Mouse (Mus musculus) adrenal gland, adult 8-10 months (tissue): Measurements from ENCODE around the gene Mettl18. TPM values are rescaled to one million over a fixed set of nuclear protein-coding genes. Genes with fewer than 3 reads are reported as not detected.
"Not testable (repeated sequence)": the region's sequence is repeated elsewhere in the genome, so short reads cannot be mapped to it uniquely, and the experiment has no call there.

Source experiments
- DNase-seq: peaks from one replicate; pipeline ENCODE4 v3.0.0; 2022
- total RNA-seq, 4 experiments: library from RNA; stranded (reverse); gene quantifications; 2 replicates each; pipeline ENCODE4 v1.2.4; 2022

Mettl18 gene
- 1 to 10 TPM; 4.0 to 7.5 (median 6.0) TPM for total RNA-seq

DNA sequence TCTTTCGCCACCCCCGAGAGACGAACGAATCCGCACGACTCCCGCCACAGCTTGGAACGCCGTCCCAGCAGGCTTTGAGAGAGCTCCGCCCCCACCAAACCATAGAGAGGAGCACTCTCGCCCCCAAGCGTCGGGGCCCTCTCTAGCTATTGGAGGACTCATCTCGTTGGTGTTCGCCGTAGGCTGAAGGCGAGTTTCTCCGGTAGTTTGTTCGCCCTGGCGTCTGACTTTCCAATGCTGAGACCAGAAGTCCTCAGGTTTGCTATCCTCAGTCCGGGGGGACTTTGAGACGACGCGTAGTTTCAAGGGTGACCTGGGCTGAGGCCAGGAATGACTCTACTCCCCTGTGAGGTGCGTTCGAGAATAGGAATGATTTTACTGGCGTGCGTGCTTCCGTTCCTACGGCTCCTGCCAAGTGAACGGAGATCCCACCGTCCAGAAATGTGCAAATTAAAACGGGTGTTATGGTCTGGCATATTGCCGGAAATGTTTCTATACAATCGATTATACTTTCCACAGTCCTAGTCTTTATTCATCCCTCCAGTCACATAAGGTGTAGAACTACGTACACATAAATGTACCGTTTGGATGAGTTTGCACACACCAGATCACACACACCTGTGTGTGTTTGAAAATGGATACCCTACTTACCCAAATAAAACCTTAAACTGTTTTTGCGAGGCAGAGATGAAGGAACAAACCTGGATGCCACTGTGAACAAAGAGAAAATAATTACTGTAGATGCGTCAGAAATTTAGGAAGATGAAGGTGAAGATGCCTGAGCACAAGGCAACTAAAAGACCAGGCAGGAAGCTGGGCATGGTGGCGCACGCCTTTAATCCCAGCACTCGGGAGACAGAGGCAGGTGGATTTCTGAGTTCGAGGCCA lies at the start of gene Mettl18, which contains the start of gene BC055324:
Gene Mettl18 (plus strand): TSS at position 169 of the 888 bp plus-strand sequence.
Gene BC055324 (minus strand): TSS at position 76 of the 888 bp plus-strand sequence.
- DNase-seq = peak; percentile 85

DNA sequence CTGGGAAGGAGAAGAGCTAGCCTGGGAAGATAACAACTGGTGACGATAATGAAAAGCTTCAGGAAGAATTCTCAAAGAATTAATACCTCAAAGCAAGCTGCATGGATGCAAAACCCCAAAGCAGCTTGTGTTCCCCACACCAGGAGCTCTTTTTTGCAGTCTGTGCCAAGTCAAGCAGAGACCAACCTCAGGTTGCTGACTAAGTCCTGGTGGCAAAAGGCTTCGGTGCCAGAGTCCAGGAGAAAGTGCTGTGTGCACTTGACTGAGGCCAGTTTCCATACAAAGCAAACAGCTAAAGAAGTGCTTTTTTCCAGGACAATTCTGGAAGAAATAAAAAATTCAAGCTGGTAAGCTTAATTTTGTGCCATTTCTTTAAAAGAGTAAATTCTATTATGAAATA lies 41.3 kb upstream of the Mettl18 start:
- DNase-seq = no peak

DNA sequence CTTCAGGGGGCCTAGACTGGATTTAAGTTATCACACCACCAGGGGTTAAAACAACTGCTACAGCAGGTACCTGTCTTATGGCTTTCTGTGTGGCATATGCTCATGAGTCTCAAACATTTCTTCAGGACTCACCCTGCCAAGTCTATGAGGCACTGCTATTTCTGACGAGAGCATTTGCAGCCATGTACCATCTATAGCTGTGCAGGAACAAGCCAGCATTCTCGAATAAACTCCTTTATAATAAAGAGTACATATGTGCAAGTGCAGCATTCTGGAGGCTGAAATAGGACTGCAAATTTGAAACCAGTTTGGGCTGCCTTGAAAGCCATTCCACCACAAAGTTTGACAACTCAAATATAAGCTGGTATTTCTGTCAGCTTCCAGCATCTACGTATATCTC lies 36.7 kb upstream of the Mettl18 start:
- DNase-seq = no peak

DNA sequence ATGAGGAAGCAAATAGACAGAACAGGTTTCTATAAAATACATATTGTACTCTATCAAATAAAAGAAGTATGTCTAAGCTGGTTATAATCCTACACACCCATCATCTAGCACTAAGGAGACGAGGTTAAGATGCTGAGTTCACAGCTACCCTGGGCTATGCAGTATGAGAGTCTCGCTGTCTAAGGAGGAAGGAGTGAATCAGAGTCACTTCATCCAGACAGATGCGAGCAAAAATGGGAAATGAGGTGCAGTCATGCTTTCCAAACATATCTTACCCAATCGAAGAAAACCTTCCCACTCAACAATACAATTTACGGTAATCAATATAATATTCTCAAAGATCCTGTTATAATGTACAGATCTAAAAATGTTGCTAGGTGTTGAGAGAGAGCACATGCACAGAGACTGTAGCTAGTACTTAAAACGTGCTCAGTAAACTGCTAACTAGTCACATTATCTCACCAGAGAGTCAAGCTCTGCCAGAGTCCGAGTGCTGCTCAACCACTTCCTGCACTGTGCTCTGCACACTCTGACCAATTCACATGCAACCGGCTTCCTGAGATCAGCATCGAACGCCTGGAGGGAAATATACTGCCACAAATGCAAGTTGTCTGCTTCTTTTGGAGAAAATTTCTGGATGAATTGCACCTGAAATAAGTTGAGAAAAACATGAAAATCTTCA lies 30.5 kb upstream of the Mettl18 start:
- no peak for DNase-seq

DNA sequence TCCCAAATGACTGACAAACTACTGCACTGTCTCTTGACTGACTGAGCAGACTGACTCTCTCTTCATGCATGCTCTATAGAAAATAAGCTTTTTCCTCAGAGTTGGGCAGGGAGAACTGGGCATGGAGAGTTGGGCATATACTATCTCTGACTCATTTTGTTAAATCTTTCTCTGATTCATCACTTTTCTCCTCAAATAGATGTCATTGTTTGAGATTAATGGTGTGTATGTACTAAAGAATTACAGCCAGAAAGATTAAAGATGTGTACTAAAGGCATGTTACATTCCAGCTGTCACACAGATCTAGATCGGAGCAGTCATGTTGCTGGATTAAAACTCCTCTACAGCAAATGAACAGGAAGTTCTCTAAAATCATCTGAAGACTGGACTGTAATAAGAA lies 20.2 kb upstream of the Mettl18 start:
- no peak for DNase-seq

DNA sequence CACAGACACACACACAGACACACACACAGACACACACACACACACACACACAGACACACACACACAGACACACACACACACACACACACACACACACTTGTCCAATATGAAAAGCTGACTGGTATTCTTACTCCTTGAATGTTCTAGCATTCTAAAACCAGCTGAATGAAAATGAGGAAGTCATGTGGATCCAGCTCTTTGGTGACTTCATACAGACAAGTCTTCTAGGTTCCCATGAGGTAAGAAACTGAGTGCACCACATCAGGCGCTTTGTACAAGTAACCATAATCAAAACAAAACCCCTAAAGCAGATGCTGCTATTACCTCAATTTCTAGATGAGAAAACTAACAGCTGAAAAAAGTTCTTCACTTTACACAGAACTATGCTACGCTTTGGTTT lies 19.6 kb upstream of the Mettl18 start:
- DNase-seq = no peak

DNA sequence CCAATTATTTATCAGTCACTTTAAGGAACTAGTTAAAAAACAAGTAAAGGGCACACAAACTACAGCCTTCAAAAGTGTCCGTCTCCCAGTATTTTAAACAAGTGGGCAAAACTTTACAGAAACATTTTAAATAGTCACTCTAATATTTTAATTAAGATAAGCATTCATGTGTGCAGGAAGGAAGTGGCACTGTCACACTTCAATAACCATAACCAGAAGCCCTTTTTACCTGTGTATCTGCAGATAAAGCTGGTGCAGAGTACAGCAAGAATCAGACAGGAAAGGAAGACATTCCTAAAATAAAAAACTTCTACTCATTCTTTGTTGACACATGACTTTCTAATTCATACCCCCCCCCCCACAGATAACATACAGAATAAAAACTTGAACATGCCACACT lies 18.2 kb upstream of the Mettl18 start:
- no peak for DNase-seq

DNA sequence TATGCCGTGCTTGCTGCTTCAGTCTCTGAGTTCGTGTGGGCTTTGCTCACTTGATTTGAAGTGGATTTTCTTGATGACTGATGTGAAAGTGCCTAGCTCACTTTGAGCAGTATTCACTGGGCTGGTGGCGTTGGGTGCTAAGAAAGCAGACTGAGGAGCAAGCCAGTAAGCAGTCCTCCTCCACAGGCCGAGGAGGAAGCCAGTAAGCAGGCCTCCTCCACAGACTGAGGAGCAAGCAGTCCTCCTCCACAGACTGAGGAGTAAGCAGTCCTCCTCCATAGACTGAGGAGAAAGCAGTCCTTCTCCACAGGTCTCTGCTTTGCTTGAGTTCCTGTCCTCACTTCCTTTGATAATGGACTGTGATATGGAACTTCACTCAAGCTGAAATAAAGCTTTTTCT lies 2.3 kb upstream of the Mettl18 start:
- no peak for DNase-seq

DNA sequence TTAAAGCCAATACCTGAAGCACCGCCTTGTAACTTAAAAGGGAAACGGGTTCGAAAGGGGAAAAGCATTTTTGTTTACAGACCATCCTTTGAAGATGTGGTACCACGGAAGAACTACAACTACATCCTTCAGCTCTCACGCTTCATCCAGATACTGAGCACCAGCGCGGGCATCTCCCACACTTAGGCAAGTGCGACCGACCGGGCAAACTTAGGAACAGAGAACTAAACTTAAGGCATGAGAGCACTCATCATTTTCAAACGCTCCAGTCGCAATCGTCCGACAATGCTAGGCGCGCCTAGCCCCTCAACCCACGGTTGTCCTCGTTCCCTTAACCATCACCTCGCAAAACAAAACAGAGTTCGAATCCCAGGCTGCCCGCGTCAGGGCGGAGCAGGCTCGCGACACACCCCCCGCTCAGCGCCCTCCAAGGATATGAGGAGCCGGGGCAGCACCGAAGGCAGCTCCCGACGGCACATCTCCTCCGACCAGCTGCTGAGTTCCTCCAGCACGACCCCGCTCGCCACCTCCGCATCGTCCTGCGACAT lies 442 bp upstream of the Mettl18 start:
- no peak for DNase-seq

DNA sequence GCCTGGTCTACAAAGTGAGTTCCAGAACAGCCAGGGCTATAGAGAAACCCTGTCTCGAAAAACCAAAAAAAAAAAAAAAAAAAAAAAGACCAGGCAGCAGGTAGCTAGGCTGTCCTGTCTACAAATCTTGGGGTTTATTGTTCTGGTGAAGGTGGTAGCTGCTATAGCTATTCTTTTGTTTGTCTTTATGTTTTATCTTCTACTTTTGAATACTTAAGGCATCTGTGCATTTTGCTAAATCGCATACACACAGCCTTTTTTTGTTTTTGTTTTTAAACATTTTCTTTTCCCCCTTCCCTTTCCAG lies 872 bp downstream of the Mettl18 start:
- no peak for DNase-seq

DNA sequence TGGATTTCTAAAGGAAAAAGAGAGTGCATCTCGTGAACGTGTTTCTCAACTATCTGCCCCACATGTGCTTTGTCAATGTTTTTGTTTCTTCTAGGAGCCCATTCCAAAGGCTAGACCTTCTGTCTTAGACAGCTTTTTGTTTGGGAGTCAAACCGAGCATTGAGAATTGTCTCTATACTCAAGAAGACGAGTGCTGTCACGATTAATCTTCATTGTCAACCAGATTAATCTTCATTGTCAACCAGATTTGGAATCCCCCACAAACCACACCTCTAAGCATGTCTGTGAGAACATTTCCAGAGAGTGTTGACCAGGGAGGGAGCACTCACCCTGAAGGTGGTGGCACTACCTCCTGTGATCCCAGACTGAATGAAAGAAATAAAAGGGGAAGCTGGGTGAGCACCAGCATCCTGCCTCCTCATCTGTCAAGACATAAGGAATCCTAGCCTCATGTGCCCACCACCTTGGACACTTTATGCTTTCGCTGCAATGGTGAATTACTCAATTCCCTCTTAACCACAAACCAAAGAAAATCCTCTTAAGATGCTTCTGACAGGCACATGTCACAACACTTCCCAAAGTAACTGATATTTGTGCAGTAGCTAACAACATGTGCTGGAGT lies 7.3 kb downstream of the Mettl18 start:
- DNase-seq = no peak

DNA sequence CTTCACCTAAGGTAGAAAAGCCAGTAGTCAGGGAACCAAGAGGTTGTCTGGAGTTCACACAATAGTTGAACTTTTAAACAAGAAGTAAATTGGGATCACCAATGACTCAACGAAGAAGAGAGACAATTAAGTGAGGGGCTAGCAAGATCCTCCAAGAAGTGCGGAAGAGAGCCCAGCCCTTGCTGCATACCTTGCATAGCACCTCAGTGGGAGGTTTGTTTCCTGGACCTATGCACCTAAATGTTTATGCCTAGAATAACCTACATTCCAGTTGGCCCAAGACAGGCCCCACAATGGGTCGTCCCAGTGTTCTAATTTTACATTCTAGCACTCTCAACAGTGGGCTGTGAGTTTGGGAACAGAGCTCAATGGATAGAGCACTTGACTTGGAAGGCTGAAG lies 9.6 kb downstream of the Mettl18 start:
- DNase-seq = no peak

DNA sequence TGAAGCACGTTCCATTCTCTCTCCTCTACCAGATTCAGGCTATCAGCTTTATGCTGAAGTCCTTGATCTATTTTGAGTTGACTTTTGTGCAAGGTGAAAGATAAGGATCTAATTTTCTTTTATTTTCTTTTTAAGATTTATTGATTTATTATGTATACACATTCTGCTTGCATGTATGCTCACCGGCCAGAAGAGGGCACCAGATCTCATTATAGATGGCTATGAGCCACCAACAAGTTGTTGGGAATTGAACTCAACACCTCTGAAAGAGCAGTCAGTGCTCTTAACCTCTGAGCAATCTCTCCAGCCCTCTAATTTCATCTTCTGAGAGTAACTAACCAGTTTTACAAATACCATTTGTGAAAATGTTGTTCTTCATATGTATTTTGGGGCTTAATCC lies 14.5 kb downstream of the Mettl18 start:
- no peak for DNase-seq

DNA sequence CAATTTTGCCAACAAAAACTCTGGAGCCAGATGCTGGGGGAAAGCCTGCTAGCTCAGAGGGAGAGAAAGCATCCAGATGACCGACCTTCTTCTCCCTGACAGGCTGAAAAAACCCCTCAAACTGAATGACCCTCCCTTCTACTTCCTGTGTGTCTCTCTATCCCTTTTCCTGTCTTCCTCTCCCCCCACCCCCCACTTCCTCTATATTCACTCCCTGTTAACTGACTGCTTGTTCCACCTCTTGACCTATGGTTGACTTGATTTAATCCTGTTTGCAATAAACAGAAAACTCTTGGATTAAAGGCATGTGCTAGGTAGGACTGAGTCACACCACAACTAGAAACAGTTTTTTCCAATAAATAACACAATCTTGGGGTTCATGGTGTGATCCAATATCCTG lies 19.9 kb downstream of the Mettl18 start:
- DNase-seq = no peak

DNA sequence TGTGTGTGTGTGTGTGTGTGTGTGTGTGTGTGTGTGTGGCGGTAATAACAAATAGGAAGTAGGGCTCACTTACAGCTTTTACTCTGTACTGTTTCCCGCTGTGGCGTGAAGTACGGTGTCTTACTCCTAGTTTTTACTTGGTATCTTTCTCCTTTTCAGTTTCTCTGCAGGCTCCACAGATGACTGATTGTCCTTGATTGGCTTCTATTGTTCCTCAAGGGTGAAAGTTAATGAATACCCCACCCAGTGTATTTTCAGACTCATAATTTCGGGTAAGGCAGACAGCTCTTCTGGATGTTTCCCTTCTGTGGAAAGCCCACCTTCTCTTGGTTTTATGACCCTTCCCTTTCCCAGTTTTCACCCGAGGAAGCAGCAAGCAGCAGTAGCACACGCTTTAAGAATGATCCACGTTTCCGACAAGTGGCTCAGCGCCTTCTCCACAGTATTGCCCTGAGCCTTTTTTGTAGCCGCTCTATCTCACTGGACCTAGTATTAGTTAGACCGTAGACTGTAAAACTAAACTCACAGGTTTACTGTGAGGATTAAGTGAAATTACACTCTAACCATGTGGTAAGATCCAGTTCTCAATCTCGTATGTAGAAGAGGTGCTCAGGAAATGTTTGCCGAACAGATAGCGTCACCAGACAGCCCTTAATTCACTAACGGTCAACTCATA lies 23.7 kb downstream of the Mettl18 start:
- DNase-seq = no peak

DNA sequence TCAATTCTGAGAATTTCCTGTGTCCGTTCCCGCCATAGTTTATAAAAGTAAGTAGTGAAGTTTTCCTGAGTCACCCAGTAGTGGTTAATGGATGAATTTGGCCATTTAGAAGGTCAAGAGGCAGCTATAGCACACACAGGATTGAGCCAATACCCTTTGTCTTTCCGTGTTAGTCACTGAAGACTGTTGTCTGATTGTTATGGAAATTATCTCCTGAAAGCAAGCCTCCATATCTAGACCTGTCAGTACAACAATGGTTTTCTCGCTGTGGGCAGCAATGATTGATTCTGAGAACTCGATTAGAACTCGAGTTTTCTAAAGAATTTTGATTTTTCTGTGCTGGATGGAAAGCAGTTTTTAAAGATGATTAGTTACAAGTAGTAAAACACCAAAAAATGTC lies 25.1 kb downstream of the Mettl18 start:
- no peak for DNase-seq

DNA sequence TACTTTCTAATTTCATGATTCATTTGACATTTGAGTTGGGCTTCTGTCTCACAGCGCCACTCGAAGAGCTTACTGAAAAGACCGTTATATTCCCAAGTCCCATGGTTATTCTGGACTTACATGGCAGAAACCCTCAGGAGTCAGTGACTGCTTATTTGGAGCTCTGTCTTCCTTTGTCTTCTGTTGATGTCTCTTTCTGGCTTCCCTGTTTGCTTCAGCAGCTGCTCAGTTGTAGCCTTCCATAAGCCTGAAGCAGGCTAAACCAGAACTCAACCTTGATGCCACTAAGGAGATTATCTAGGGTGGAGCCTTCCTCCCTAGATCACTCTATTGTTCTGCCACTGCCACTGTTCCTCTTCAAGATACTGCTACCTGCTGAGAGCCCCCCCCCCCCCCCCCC lies 26.1 kb downstream of the Mettl18 start:
- not testable (repeated sequence) for DNase-seq

DNA sequence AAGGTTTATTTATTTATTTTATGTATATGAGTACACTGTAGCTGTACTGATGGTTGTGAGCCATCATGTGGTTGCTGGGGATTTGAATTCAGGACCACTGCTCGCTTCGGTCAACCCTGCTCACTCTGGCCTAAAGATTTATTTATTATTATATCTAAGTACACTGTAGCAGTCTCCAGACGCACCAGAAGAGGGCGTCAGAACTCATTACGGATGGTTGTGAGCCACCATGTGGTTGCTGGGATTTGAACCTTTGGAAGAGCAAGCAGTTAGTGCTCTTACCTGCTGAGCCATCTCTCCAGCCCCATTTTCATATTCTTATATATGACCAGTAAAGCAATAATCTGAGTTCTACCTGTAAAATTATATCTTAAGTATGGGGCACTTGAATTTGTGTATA lies 27.4 kb downstream of the Mettl18 start:
- DNase-seq = not testable (repeated sequence)

DNA sequence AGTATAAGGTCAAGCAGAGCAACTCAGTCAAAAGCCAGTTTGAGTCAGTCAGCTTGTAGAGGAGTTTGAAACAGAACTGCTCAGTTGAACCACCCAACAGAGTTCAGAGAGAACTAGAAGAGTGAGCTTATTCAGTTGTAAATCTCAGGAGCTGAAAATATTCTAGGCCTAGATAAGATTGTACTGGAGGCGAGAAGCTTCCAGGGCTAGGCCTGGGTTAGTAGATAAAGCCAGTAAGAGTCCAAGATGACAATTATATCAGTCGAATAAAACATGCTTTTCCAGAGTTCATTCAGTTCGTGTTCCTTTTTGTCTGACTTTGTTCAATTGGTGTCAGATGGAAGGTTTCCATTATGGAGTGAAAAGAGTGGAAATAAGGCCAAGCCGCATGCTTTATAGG lies 31.0 kb downstream of the Mettl18 start:
- DNase-seq = no peak

DNA sequence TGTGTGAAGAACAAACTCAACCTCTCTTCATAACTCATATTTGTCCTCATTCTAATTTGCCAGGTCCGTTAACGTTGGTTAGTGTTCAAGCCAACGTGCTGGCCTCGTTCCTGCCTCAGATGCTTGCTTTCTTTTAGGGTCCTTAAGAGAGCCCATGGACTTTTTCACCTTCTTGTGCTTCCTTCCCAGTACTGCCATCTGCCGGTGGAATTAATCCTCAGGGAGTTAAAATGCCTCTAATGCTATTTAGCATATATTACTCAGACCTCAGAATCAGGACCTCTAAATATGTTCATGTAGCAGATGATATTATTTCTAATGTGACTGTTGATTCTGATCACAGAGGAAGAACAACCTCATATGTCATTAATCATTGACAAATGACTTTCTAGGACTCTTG lies 32.7 kb downstream of the Mettl18 start:
- DNase-seq = no peak

DNA sequence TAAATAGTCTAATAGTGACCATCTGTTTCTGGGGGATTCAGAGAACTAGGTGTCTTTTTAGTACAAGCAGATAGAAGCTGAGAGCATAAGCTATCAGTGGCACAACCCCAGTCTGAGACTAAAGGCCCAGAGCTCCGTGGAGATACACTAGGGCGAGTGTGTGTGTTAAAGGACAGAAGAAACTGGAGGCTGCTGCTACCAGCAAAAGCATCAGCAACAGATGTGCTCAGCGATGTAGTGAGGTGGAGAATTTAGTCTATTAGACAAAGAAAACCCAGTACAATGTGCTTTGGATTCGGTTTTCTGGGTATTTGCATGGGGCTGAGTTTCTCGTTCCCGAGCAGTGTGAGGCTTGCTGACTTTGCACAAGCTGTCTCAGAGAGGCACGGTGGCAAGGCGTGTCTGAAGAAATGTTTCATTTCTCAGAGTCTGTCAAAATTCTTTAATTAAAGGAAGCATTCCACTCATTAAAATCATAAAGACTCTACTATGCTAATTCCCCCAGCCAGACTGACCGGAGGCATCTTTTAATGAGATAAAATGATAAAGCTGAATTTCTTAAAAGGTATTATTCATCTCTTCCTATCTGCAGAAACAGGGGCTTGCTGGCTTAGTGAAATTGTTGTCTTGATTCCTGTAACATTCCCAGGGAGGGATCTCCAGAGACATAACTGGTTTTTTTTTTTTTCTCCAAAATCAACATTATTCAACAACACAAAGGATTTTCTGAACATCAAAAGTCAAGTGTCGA lies 45.9 kb downstream of the Mettl18 start:
- no peak for DNase-seq

DNA sequence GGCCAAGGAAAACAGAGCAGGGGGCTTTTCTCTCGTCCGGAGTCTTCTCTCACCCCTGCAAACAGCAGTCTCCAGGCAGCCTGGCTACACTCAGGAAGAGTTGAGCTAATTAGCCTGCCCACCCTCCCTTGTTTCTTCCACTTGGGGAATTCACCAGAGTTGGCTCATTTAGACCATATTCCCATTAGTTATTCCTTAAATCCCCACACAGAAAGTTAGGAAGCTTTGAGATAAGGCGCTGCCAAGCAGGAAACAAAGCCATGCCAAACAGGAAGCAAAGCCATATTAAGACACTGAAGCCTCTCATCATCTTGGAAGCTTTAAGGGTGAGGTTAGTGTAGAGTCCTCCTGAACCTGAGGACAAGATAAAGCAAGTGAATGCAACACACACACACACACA lies 48.9 kb downstream of the Mettl18 start:
- no peak for DNase-seq
